Mouse (Mus musculus) CH12.LX (cell line): ENCODE measurements around the gene Wfdc12. TPM values are rescaled to one million over a fixed set of nuclear protein-coding genes. Genes with fewer than 3 reads are reported as not detected.
A peak's percentile ranks its signal among the peaks of the same experiment; 100 is the strongest.

ENCODE experiments used
- DNase-seq: peaks from one replicate; pipeline ENCODE4 v3.0.0-alpha.2; 2013; ENCODE audit errors: extremely low read depth
- H3K27ac ChIP-seq: 2 replicates; pipeline ENCODE4 v1.5.1; 2012; ENCODE audit warnings: low read depth, mild to moderate bottlenecking, control low read depth, moderate library complexity; ENCODE audit not compliant: insufficient read depth
- H3K27me3 ChIP-seq: replicated peaks from 2 replicates; pipeline ENCODE3; 2012; ENCODE audit warnings: inconsistent platforms
- H3K36me3 ChIP-seq, 2 experiments: replicated peaks in 1 of 2; 2 replicates each; pipeline versions ENCODE3 to v1.6.1; 2012; ENCODE audit warnings: inconsistent platforms in 1 of 2, low read length in 1 of 2, mild to moderate bottlenecking in 1 of 2, mixed read lengths in 1 of 2, moderate library complexity in 1 of 2; ENCODE audit not compliant: control insufficient read depth in 1 of 2, insufficient read depth in 1 of 2
- H3K4me1 ChIP-seq, 2 experiments: 2 replicates each; pipeline ENCODE4 v1.6.1; 2012; ENCODE audit warnings: inconsistent platforms in 1 of 2, moderate library complexity in 1 of 2; ENCODE audit not compliant: insufficient read depth in 2 of 2, control insufficient read depth in 1 of 2
- H3K4me2 ChIP-seq: 2 replicates; pipeline ENCODE4 v1.6.1; 2012; ENCODE audit warnings: low read depth, mild to moderate bottlenecking, control low read depth; ENCODE audit not compliant: poor library complexity, insufficient read depth, severe bottlenecking
- H3K4me3 ChIP-seq, 3 experiments: fragments of 150-350 bp in 1 of 3; sonication (generic) in 1 of 3; replicated peaks in 1 of 3; 2 replicates each; pipeline versions ENCODE3 to v1.5.1; 2011 to 2012; ENCODE audit warnings: low read depth in 2 of 3, low read length in 2 of 3, mild to moderate bottlenecking in 2 of 3, moderate library complexity in 2 of 3, control low read depth in 1 of 3, improper control_type of control experiment in 1 of 3, inconsistent platforms in 1 of 3, mixed read lengths in 1 of 3; ENCODE audit not compliant: poor library complexity in 1 of 3
- H3K79me2 ChIP-seq: replicated peaks from 2 replicates; pipeline ENCODE4 v1.6.1; 2012; ENCODE audit warnings: mild to moderate bottlenecking, moderate library complexity; ENCODE audit not compliant: control insufficient read depth, poor library complexity, insufficient read depth, severe bottlenecking; ENCODE audit errors: extremely low read depth
- H3K9ac ChIP-seq: 2 replicates; pipeline ENCODE4 v1.6.1; 2012; ENCODE audit warnings: low read depth, mild to moderate bottlenecking, control low read depth, moderate library complexity; ENCODE audit not compliant: insufficient read depth
- H3K9me3 ChIP-seq: replicated peaks from 2 replicates; pipeline ENCODE3; 2012; ENCODE audit warnings: low read length, inconsistent platforms, mixed read lengths
- BHLHE40 ChIP-seq: IDR thresholded peaks from 2 replicates; pipeline ENCODE4 v1.6.1; 2011; ENCODE audit warnings: mild to moderate bottlenecking, low read depth, low read length, improper control_type of control experiment
- CHD1 ChIP-seq: IDR thresholded peaks from 2 replicates; pipeline ENCODE4 v1.6.1; 2012; ENCODE audit warnings: low read depth, low read length, improper control_type of control experiment, inconsistent platforms
- CTCF ChIP-seq, 2 experiments: IDR thresholded peaks in 1 of 2; conservative IDR thresholded peaks in 1 of 2; 2 replicates each; pipeline ENCODE4 v1.5.1; 2011 to 2012; ENCODE audit warnings: low read depth in 2 of 2, low read length in 2 of 2, improper control_type of control experiment in 1 of 2, inconsistent platforms in 1 of 2, mild to moderate bottlenecking in 1 of 2, moderate library complexity in 1 of 2
- E2F4 ChIP-seq: IDR thresholded peaks from 2 replicates; pipeline ENCODE4 v1.6.1; 2011; ENCODE audit warnings: low read depth, low read length, improper control_type of control experiment; ENCODE audit not compliant: insufficient replicate concordance
- GABPA ChIP-seq: IDR thresholded peaks from 2 replicates; pipeline ENCODE4 v1.6.1; 2012; ENCODE audit warnings: low read depth, low read length, improper control_type of control experiment, inconsistent platforms; ENCODE audit not compliant: insufficient replicate concordance
- IRF4 ChIP-seq: IDR thresholded peaks from 2 replicates; pipeline ENCODE4 v1.6.1; 2014; ENCODE audit warnings: low read depth, mild to moderate bottlenecking, inconsistent platforms, low read length, improper control_type of control experiment
- JUN ChIP-seq: IDR thresholded peaks from 2 replicates; pipeline ENCODE4 v1.6.1; 2011; ENCODE audit warnings: low read depth, mild to moderate bottlenecking, low read length, improper control_type of control experiment, moderate library complexity; ENCODE audit not compliant: insufficient read depth
- KAT2A ChIP-seq: IDR thresholded peaks from 2 replicates; pipeline ENCODE4 v1.6.1; 2012; ENCODE audit warnings: low read length, improper control_type of control experiment, inconsistent platforms; ENCODE audit not compliant: insufficient replicate concordance
- MAX ChIP-seq: IDR thresholded peaks from 2 replicates; pipeline ENCODE4 v1.6.1; 2011; ENCODE audit warnings: low read length, improper control_type of control experiment
- NELFE ChIP-seq: IDR thresholded peaks from 2 replicates; pipeline ENCODE4 v1.6.1; 2011; ENCODE audit warnings: low read depth, low read length, improper control_type of control experiment
- POLR2A ChIP-seq: IDR thresholded peaks from 2 replicates; pipeline ENCODE4 v1.6.1; 2011; ENCODE audit warnings: low read depth, mild to moderate bottlenecking, improper control_type of control experiment, low read length
- RAD21 ChIP-seq: IDR thresholded peaks from 2 replicates; pipeline ENCODE4 v1.6.1; 2011; ENCODE audit warnings: low read depth, mild to moderate bottlenecking, low read length, improper control_type of control experiment, moderate library complexity
- SIN3A ChIP-seq: IDR thresholded peaks from 2 replicates; pipeline ENCODE4 v1.6.1; 2012; ENCODE audit warnings: low read length, improper control_type of control experiment, inconsistent platforms
- SMC3 ChIP-seq: IDR thresholded peaks from 2 replicates; pipeline ENCODE4 v1.6.1; 2011; ENCODE audit warnings: low read depth, low read length, improper control_type of control experiment
- USF1 ChIP-seq: IDR thresholded peaks from 2 replicates; pipeline ENCODE4 v1.6.1; 2014; ENCODE audit warnings: low read depth, mild to moderate bottlenecking, inconsistent platforms, low read length, improper control_type of control experiment
- ZC3H11A ChIP-seq: IDR thresholded peaks from 2 replicates; pipeline ENCODE4 v1.6.1; 2012; ENCODE audit warnings: low read depth, mild to moderate bottlenecking, inconsistent platforms, low read length, improper control_type of control experiment
- ZNF384 ChIP-seq: IDR thresholded peaks from 2 replicates; pipeline ENCODE4 v1.6.1; 2012; ENCODE audit warnings: low read depth, low read length, improper control_type of control experiment, inconsistent platforms
- dilution Hi-C: fragments of 300-500 bp; cut with MboI; formaldehyde crosslinking; loops from 2 replicates; pipeline ENCODE4 v1.14.3; 2020; ENCODE audit warnings: low sequenced_read_pairs; ENCODE audit not compliant: extremely low pct_unique_long_range_greater_than_20kb, extremely low pct_ligation_motif_present
- in situ Hi-C: fragments of 300-500 bp; cut with MboI; formaldehyde crosslinking; loops from 3 replicates; pipeline ENCODE4 v1.14.3; 2019; ENCODE audit warnings: low sequenced_read_pairs, low pct_ligation_motif_present, low pct_unique_long_range_greater_than_20kb, mixed read lengths
- polyA plus RNA-seq: library from polyadenylated mRNA; unstranded; fragments of >175 nt; gene quantifications from 2 replicates; pipeline ENCODE4 v1.2.1, GENCODE M21; 2012; ENCODE audit warnings: low read depth; ENCODE audit not compliant: insufficient read length
- total RNA-seq, 2 experiments: library from RNA; depleted of rRNA; stranded (reverse); fragments of 300-350 nt in 1 of 2; fragments of >200 nt in 1 of 2; gene quantifications; 2 replicates each; pipeline ENCODE4 v1.2.3; 2012 to 2014

Gene Wfdc12
- total and polyA plus RNA-seq, 3 experiments = not detected

GRCm38 (mm10) chr2:164144541-164144940 is 45.9 kb downstream of the Wfdc12 start:
- dilution Hi-C loops (no loop called here), in situ Hi-C loops (no loop called here)
- peaks cover 8% of the 10 kb centered on the region for H3K79me2 ChIP-seq
- H3K27me3 ChIP-seq = no peaks in the 10 kb centered on the region
- H3K4me3 ChIP-seq = no peak overlapping the region
- H3K9me3 ChIP-seq = no peaks in the 10 kb centered on the region
- H3K27ac ChIP-seq = no peak overlapping the region
- H3K4me2 ChIP-seq = no peak overlapping the region
- peaks cover 50 to 89% of the 10 kb centered on the region in 2 experiments for H3K36me3 ChIP-seq
- no peak overlapping the region for H3K9ac ChIP-seq
- H3K4me1 ChIP-seq = peaks cover 5 to 90% of the 10 kb centered on the region in 2 experiments; a peak in 3 of 4 replicates
- no peak for DNase-seq
- TF ChIP-seq NELFE (no peak), POLR2A (no peak), IRF4 (no peak), BHLHE40 (no peak), ZC3H11A (no peak), USF1 (no peak), JUN (no peak), CHD1 (no peak), KAT2A (no peak), CTCF (conservative IDR thresholded peaks at IDR 0.05 in 1 of 2, IDR thresholded peaks at IDR 0.05 in 1 of 2; ENCODE audit: low read depth in 2 of 2, low read length in 2 of 2) (no peak), ZNF384 (no peak), E2F4 (no peak), GABPA (no peak), SMC3 (no peak), MAX (no peak), RAD21 (no peak)

GRCm38 (mm10) chr2:164144025-164144424 is 46.4 kb downstream of the Wfdc12 start:
- H3K27me3 ChIP-seq = no peaks in the 10 kb centered on the region

More at GRCm38 (mm10) chr2:164144025-164144424, 46.4 kb downstream of the Wfdc12 start:
- dilution Hi-C loops (no loop called here), in situ Hi-C loops (no loop called here)
- Histone ChIP-seq H3K4me2 (no peak overlapping the region), H3K9ac (no peak overlapping the region), H3K79me2 (peaks cover 8% of the 10 kb centered on the region), H3K4me1 (peaks cover 5 to 89% of the 10 kb centered on the region in 2 experiments; a peak in 3 of 4 replicates), H3K27ac (no peak overlapping the region)
- peak; percentile 24; the same call in 1 of the 2 replicates for TF ChIP-seq BHLHE40
- no peak for TF ChIP-seq SIN3A
- TF ChIP-seq, all 38 proteins: peak for 1
- H3K9me3 ChIP-seq = no peaks in the 10 kb centered on the region
- peaks cover 45 to 84% of the 10 kb centered on the region in 2 experiments for H3K36me3 ChIP-seq
- H3K4me3 ChIP-seq = no peak overlapping the region
- DNase-seq = peak; percentile 60
